Mouse (Mus musculus) urinary bladder, postnatal 14 days (tissue): Measurements from ENCODE around the gene Atp1a2.
A peak's percentile ranks its signal among the peaks of the same experiment; 100 is the strongest.

Source experiments
- DNase-seq: peaks from one replicate; pipeline ENCODE4 v3.0.0; 2021; ENCODE audit warnings: low spot score

The Atp1a2 gene

GRCm38 (mm10) chr1:172304443-172304842 is 6.6 kb upstream of the Atp1a2 start:
- DNase-seq = no peak

GRCm38 (mm10) chr1:172302851-172303250 is 5.0 kb upstream of the Atp1a2 start:
- no peak for DNase-seq

GRCm38 (mm10) chr1:172302311-172302710 is 4.4 kb upstream of the Atp1a2 start:
- no peak for DNase-seq

GRCm38 (mm10) chr1:172301180-172301579 is 3.3 kb upstream of the Atp1a2 start:
- DNase-seq = no peak

GRCm38 (mm10) chr1:172300247-172300646 is 2.4 kb upstream of the Atp1a2 start:
- DNase-seq = no peak

- DNase-seq = no peak
These were observed 1.7 kb upstream of the Atp1a2 start for GRCm38 (mm10) chr1:172299528-172299927.

- DNase-seq = peak; percentile 40
These were observed 901 bp downstream of the Atp1a2 start for GRCm38 (mm10) chr1:172296816-172297510.

GRCm38 (mm10) chr1:172295751-172296197 is 2.1 kb downstream of the Atp1a2 start:
- DNase-seq = no peak

- no peak for DNase-seq
These were observed 4.4 kb downstream of the Atp1a2 start for GRCm38 (mm10) chr1:172293449-172293848.

GRCm38 (mm10) chr1:172292880-172293279 is 5.0 kb downstream of the Atp1a2 start:
- no peak for DNase-seq

- DNase-seq = no peak
These were observed 8.3 kb downstream of the Atp1a2 start for GRCm38 (mm10) chr1:172289617-172289946.

- DNase-seq = no peak
These were observed 8.8 kb downstream of the Atp1a2 start for GRCm38 (mm10) chr1:172288900-172289616.

- no peak for DNase-seq
These were observed 11.1 kb downstream of the Atp1a2 start for GRCm38 (mm10) chr1:172286740-172287139.

- DNase-seq = no peak
These were observed 13.6 kb downstream of the Atp1a2 start for GRCm38 (mm10) chr1:172284221-172284620.

- DNase-seq = no peak
These were observed 14.8 kb downstream of the Atp1a2 start for GRCm38 (mm10) chr1:172283073-172283472.

- DNase-seq = peak; percentile 39
These were observed 16.2 kb downstream of the Atp1a2 start for GRCm38 (mm10) chr1:172281522-172282254.

GRCm38 (mm10) chr1:172279768-172280509 is 17.9 kb downstream of the Atp1a2 start:
- no peak for DNase-seq

GRCm38 (mm10) chr1:172278328-172278727 is 19.5 kb downstream of the Atp1a2 start:
- no peak for DNase-seq

- no peak for DNase-seq
These were observed 20.7 kb downstream of the Atp1a2 start for GRCm38 (mm10) chr1:172277172-172277571.

- DNase-seq = no peak
These were observed 23.3 kb downstream of the Atp1a2 start for GRCm38 (mm10) chr1:172274547-172274946.

- no peak for DNase-seq
These were observed 23.7 kb downstream of the Atp1a2 start for GRCm38 (mm10) chr1:172274116-172274515.

GRCm38 (mm10) chr1:172273386-172273785 is 24.5 kb downstream of the Atp1a2 start:
- DNase-seq = no peak
